Mouse (Mus musculus) G1E (cell line): Measurements from ENCODE around the gene Gm17720. TPM values are rescaled to one million over a fixed set of nuclear protein-coding genes. Genes with fewer than 3 reads are reported as not detected.

Experiments
- polyA plus RNA-seq: library from polyadenylated mRNA; stranded (reverse); fragments of >175 nt; gene quantifications from 2 replicates; pipeline ENCODE4 v1.2.3, GENCODE M21; 2012
- total RNA-seq, 2 experiments: library from RNA; stranded (forward) in 1 of 2; stranded (reverse) in 1 of 2; fragments of 200-1000 nt in 1 of 2; fragments of >200 nt in 1 of 2; fragmentation: Nextera tagmentation in 1 of 2; gene quantifications; 2 replicates each; pipeline ENCODE4 v1.2.3; 2014 to 2017

Gm17720 gene
- total and polyA plus RNA-seq, 3 experiments = not detected

Other genes with a start within 250 kb of the Gm17720 start
- 9.5 and 15.0 TPM in 2 replicates for gene Phlpp2, start 234.2 kb downstream of the Gm17720 start, total RNA-seq (2014; fragmentation: Nextera tagmentation)
- 4.8 and 6.5 TPM in 2 replicates for gene Phlpp2, start 234.2 kb downstream of the Gm17720 start, total RNA-seq (2017)
- 2.9 and 3.7 TPM in 2 replicates for gene Phlpp2, start 234.2 kb downstream of the Gm17720 start, polyA plus RNA-seq
- gene Marveld3, start 140.6 kb downstream of the Gm17720 start, total RNA-seq (2014; fragmentation: Nextera tagmentation) = not detected in 2 replicates
- gene Marveld3, start 140.6 kb downstream of the Gm17720 start, total RNA-seq (2017) = 0.16 TPM in 1 of 2 replicates, not detected in the other
- not detected in 2 replicates for gene Marveld3, start 140.6 kb downstream of the Gm17720 start, polyA plus RNA-seq
- not detected in 2 replicates for gene Tat, start 112.3 kb downstream of the Gm17720 start, total RNA-seq (2014; fragmentation: Nextera tagmentation)
- gene Tat, start 112.3 kb downstream of the Gm17720 start, total RNA-seq (2017) = 0.22 TPM in 1 of 2 replicates, not detected in the other
- not detected in 2 replicates for gene Tat, start 112.3 kb downstream of the Gm17720 start, polyA plus RNA-seq
- gene Chst4, start 63.0 kb downstream of the Gm17720 start, total RNA-seq (2014; fragmentation: Nextera tagmentation) = not detected in 2 replicates
- not detected in 2 replicates for gene Chst4, start 63.0 kb downstream of the Gm17720 start, total RNA-seq (2017)
- gene Chst4, start 63.0 kb downstream of the Gm17720 start, polyA plus RNA-seq = not detected in 2 replicates
- gene Zfp612, start 23.0 kb downstream of the Gm17720 start, total RNA-seq (2014; fragmentation: Nextera tagmentation) = not detected in 2 replicates
- 0.12 and 0.44 TPM in 2 replicates for gene Zfp612, start 23.0 kb downstream of the Gm17720 start, total RNA-seq (2017)
- not detected in 2 replicates for gene Zfp612, start 23.0 kb downstream of the Gm17720 start, polyA plus RNA-seq
- not detected in 2 replicates for gene Gm21964, start 1.5 kb downstream of the Gm17720 start, total RNA-seq (2014; fragmentation: Nextera tagmentation)
- 0.12 TPM in 1 of 2 replicates, not detected in the other for gene Gm21964, start 1.5 kb downstream of the Gm17720 start, total RNA-seq (2017)
- not detected in 2 replicates for gene Gm21964, start 1.5 kb downstream of the Gm17720 start, polyA plus RNA-seq
- not detected in 2 replicates for gene Calb2, start 65.5 kb upstream of the Gm17720 start, total RNA-seq (2014; fragmentation: Nextera tagmentation)
- gene Calb2, start 65.5 kb upstream of the Gm17720 start, total RNA-seq (2017) = not detected in 2 replicates
- not detected in 2 replicates for gene Calb2, start 65.5 kb upstream of the Gm17720 start, polyA plus RNA-seq
- gene Cmtr2, start 112.9 kb upstream of the Gm17720 start, total RNA-seq (2014; fragmentation: Nextera tagmentation) = 10.5 and 12.2 TPM in 2 replicates
- gene Cmtr2, start 112.9 kb upstream of the Gm17720 start, total RNA-seq (2017) = 14.4 and 17.1 TPM in 2 replicates
- 1.3 and 1.5 TPM in 2 replicates for gene Cmtr2, start 112.9 kb upstream of the Gm17720 start, polyA plus RNA-seq
- not detected in 2 replicates for gene Hydin, start 164.2 kb upstream of the Gm17720 start, total RNA-seq (2014; fragmentation: Nextera tagmentation)
- under 0.01 and 0.05 TPM in 2 replicates for gene Hydin, start 164.2 kb upstream of the Gm17720 start, total RNA-seq (2017)
- gene Hydin, start 164.2 kb upstream of the Gm17720 start, polyA plus RNA-seq = not detected in 2 replicates